Mouse (Mus musculus) midbrain, embryonic 16.5 days (tissue): Measurements from ENCODE around the gene Ggct. TPM values are rescaled to one million over a fixed set of nuclear protein-coding genes. Genes with fewer than 3 reads are reported as not detected.

Experiments
- ATAC-seq: fragments of 200-750 bp; cut with Nextera tagmentation; 2 replicates; pipeline ENCODE4 v1.8.0; 2017; ENCODE audit warnings: moderate TSS enrichment
- H3K27ac ChIP-seq: fragments of 300-500 bp; sonication (generic); 2 replicates; pipeline ENCODE4 v1.5.1; 2014; ENCODE audit warnings: mild to moderate bottlenecking, low read length, mixed read lengths
- H3K27me3 ChIP-seq: fragments of 300-500 bp; sonication (generic); 2 replicates; pipeline ENCODE4 v1.6.1; 2014; ENCODE audit warnings: low read depth, low read length, mixed read lengths; ENCODE audit not compliant: control insufficient read depth, insufficient read depth
- H3K36me3 ChIP-seq: fragments of 300-500 bp; sonication (generic); 2 replicates; pipeline ENCODE4 v1.6.1; 2014; ENCODE audit warnings: mild to moderate bottlenecking, low read length, moderate library complexity, mixed read lengths; ENCODE audit not compliant: control insufficient read depth, insufficient read depth
- H3K4me1 ChIP-seq: fragments of 300-500 bp; sonication (generic); 2 replicates; pipeline ENCODE4 v1.6.1; 2014; ENCODE audit warnings: mild to moderate bottlenecking, low read length, mixed read lengths; ENCODE audit not compliant: control insufficient read depth, insufficient read depth
- H3K4me2 ChIP-seq: fragments of 300-500 bp; sonication (generic); 2 replicates; pipeline ENCODE4 v1.6.1; 2014; ENCODE audit warnings: mild to moderate bottlenecking, low read length, mixed read lengths
- H3K4me3 ChIP-seq: fragments of 300-500 bp; sonication (generic); 2 replicates; pipeline ENCODE4 v1.5.1; 2014; ENCODE audit warnings: low read depth, mild to moderate bottlenecking, low read length, moderate library complexity, mixed read lengths
- H3K9ac ChIP-seq: fragments of 300-500 bp; sonication (generic); 2 replicates; pipeline ENCODE4 v1.6.1; 2014; ENCODE audit warnings: low read depth, low read length, mixed read lengths
- H3K9me3 ChIP-seq: fragments of 300-500 bp; sonication (generic); replicated peaks from 2 replicates; pipeline ENCODE4 v1.6.1; 2014; ENCODE audit warnings: mild to moderate bottlenecking, low read length, mixed read lengths; ENCODE audit not compliant: control insufficient read depth, poor library complexity, severe bottlenecking
- WGBS: fragments of 180-500 bp; shearing (Covaris S2); extraction: QIAGEN DNeasy Blood & Tissue Kit; methylation state at CpG from one replicate; pipeline ENCODE4 v1.1.7; 2014; 5-methylcytosine and 5-hydroxymethylcytosine counted together
- polyA plus RNA-seq: library from polyadenylated mRNA; unstranded; fragments of >200 nt; fragmentation: Nextera tagmentation; extraction: Ambion mirVana; gene quantifications from 2 replicates; pipeline ENCODE4 v1.2.1, GENCODE M21; 2015

Gene Ggct
- polyA plus RNA-seq, 1 experiment from 2014 or later, result 13.6 TPM

DNA sequence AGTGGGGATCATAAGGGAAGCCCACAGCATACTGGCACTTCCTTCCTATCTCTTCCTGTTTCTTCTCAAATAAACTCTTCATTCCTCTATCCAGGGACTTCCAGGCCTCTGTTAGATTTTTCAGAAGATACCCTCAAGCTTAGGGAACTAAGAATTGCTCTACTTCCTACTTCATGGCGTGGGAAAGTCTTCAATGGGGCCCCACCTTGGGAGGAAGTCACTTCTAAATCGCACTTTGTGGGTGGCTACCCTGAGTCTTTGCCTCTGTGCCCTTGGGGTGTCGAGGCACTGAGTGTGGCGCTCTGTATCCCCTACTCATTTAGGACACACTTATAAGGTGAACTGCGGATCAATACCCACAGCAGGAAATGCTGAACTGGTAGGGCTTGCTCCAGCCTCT is 44.1 kb downstream of the Ggct start:
- H3K9me3 ChIP-seq, result no peaks in the 10 kb centered on the region
- no peaks in the 10 kb centered on the region for H3K4me1 ChIP-seq
- H3K27ac ChIP-seq, result no peak overlapping the region
- H3K4me3 ChIP-seq, result no peak overlapping the region
- H3K27me3 ChIP-seq, result no peaks in the 10 kb centered on the region
- no peak overlapping the region for H3K9ac ChIP-seq
- 91% methylated on average over 5 of the region's 5 CpGs for WGBS
- ATAC-seq, result no peak
- H3K36me3 ChIP-seq, result no peaks in the 10 kb centered on the region
- no peak overlapping the region for H3K4me2 ChIP-seq

DNA sequence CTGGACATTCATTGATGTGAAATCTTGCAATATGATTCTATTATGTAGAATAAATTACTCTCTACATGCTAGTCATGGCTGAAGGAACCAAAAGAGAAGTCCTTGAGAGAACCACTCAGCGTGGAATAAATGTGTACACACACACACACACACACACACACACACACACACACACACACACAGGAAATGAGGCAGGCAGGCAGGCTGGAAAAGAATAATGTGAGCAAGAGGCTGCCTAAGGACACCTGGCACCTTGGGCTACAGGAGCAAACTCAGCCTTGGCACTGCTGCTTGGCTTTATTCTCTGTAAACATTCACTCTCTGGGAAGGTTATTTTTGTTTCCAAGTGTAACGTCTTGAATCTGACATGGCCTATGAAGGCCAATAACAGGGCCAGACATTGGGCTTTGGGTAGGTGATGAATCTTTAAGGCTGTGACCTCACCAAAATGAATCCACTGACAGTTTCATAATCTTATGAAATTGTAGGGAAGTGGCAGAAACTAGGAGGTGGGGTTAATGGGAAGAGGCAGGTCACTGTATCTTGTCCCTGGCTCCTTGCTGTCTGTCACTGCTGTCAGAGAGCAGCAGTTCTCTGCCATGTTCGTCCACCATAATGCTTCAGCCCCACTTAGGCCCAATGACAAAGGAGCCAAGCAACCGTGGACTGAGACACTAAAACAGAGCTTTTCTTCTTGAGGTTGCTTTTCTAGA is 46.4 kb downstream of the Ggct start:
- Histone ChIP-seq H3K27ac (no peak overlapping the region), H3K36me3 (no peaks in the 10 kb centered on the region), H3K4me1 (no peaks in the 10 kb centered on the region), H3K4me2 (no peak overlapping the region), H3K9me3 (no peaks in the 10 kb centered on the region), H3K27me3 (peaks cover 4% of the 10 kb centered on the region; the same call in 1 of the 2 replicates), H3K4me3 (no peak overlapping the region), H3K9ac (no peak overlapping the region)
- ATAC-seq, result no peak
- 78% methylated on average over 4 of the region's 4 CpGs for WGBS

DNA sequence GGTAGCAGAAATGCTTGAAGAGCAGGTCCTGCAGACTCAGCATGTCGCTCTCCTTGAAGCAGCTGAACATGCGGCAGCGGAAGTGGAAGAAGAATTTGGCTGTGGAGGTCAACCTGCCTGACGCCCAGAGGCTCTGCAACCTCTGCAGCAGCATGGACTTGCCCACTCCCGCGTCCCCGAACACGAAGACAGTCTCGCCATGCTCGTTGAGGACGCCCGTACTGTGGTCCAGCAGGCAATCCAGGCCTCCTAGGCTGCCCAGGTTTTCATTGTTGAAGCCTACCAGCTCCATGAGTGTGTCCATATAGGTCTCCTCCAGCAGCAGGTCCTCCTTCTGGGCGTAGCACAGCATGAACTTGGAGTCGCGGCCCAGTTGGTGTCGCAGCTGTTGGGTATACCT is 48.2 kb downstream of the Ggct start:
- Histone ChIP-seq H3K27me3 (peaks cover 4% of the 10 kb centered on the region; the same call in 1 of the 2 replicates), H3K4me2 (no peak overlapping the region), H3K4me1 (no peaks in the 10 kb centered on the region), H3K27ac (no peak overlapping the region), H3K9me3 (no peaks in the 10 kb centered on the region), H3K9ac (no peak overlapping the region), H3K4me3 (no peak overlapping the region), H3K36me3 (no peaks in the 10 kb centered on the region)
- 83% methylated on average over 16 of the region's 16 CpGs for WGBS
- no peak for ATAC-seq

DNA sequence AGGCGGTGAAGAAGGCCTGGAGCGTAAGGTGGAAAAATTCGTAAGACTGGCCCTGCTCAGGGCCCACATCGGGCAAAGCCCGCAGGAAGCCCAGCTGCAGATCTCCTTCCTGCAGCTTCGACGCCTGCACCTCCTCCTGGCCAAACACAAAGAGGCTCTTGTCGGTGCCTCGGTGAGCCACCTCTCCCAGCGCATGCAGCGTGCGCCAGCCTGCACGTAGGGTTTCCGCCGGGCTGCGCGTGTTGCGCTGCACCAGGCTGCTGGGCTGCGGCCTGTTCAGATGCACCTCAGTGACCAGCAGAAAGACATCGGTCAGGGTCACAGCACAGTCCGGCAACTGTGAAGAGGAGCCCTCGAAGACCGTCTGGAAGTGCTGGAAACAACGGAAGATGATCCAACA is 49.0 kb downstream of the Ggct start:
- ATAC-seq, result no peak
- WGBS, result 45% methylated on average over 24 of the region's 24 CpGs
- Histone ChIP-seq H3K4me3 (no peak overlapping the region), H3K4me1 (no peaks in the 10 kb centered on the region), H3K27me3 (peaks cover 4% of the 10 kb centered on the region; the same call in 1 of the 2 replicates), H3K36me3 (no peaks in the 10 kb centered on the region), H3K9ac (no peak overlapping the region), H3K27ac (no peak overlapping the region), H3K9me3 (no peaks in the 10 kb centered on the region), H3K4me2 (no peak overlapping the region)

DNA sequence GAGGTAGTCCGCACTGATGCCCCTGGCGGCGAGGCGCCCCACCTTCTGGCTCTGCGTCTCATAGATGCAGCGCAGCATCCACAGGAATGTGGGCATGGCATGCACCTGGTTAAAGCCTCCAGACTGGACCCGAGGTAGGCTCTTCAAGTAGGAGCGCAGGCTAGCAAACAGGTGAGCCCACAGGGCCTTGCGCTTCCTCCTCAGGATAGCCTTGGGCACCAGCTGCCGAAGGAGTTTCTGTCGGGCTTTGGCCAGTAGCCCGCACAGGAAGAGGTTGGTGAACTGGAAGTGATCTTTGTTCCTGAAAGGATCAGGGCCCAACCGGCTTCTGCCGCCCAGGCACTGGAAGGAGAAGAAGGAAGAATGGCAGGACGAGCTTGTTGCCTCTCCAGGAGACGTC is 49.5 kb downstream of the Ggct start:
- 72% methylated on average over 16 of the region's 16 CpGs for WGBS

GRCm38 (mm10) chr6:54941149-54941548 is 51.6 kb downstream of the Ggct start:
- H3K4me3 ChIP-seq, result no peak overlapping the region
- H3K27ac ChIP-seq, result no peak overlapping the region
- H3K9ac ChIP-seq, result no peak overlapping the region
- H3K27me3 ChIP-seq, result peaks cover 4% of the 10 kb centered on the region; the same call in 1 of the 2 replicates
- no peak overlapping the region for H3K4me2 ChIP-seq
- WGBS, result 97% methylated on average over 6 of the region's 6 CpGs
- ATAC-seq, result no peak
- H3K4me1 ChIP-seq, result no peaks in the 10 kb centered on the region
- no peaks in the 10 kb centered on the region for H3K9me3 ChIP-seq
- H3K36me3 ChIP-seq, result no peaks in the 10 kb centered on the region

More for the DNA sequence above, 49.5 kb downstream of the Ggct start:
- no peak overlapping the region for H3K4me3 ChIP-seq
- H3K4me2 ChIP-seq, result no peak overlapping the region
- no peaks in the 10 kb centered on the region for H3K9me3 ChIP-seq
- no peak for ATAC-seq
- H3K36me3 ChIP-seq, result no peaks in the 10 kb centered on the region
- H3K4me1 ChIP-seq, result no peaks in the 10 kb centered on the region
- H3K9ac ChIP-seq, result no peak overlapping the region
- peaks cover 4% of the 10 kb centered on the region; the same call in 1 of the 2 replicates for H3K27me3 ChIP-seq
- no peak overlapping the region for H3K27ac ChIP-seq

DNA sequence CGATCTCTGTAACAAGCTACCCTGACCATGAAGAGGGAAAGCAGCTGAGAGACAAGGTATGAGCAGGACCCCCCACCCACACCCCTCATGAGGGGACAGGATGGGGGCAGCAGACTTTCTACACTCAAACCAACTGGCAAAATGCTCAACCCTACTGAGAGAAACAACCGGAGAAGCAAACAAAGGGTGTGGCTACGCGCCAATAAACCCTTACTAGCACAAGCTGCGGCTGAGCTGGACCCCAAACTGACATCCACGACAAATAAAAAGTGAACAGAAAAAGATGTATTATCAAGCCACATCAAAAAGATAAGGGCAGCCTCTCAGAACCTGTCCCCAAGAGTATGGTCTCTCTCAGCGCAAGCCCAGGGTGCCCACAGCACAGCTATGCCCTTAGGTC is 52.6 kb downstream of the Ggct start:
- Histone ChIP-seq H3K27me3 (peaks cover 4% of the 10 kb centered on the region; the same call in 1 of the 2 replicates), H3K36me3 (no peaks in the 10 kb centered on the region), H3K4me2 (no peak overlapping the region), H3K9me3 (no peaks in the 10 kb centered on the region), H3K9ac (no peak overlapping the region), H3K4me3 (no peak overlapping the region), H3K27ac (no peak overlapping the region), H3K4me1 (no peaks in the 10 kb centered on the region)
- ATAC-seq, result no peak
- 75% methylated on average over 7 of the region's 7 CpGs for WGBS

- ATAC-seq, result no peak
- Histone ChIP-seq H3K9me3 (no peaks in the 10 kb centered on the region), H3K36me3 (no peaks in the 10 kb centered on the region), H3K4me3 (no peak overlapping the region), H3K27me3 (peaks cover 4% of the 10 kb centered on the region; the same call in 1 of the 2 replicates), H3K4me2 (no peak overlapping the region), H3K4me1 (no peaks in the 10 kb centered on the region), H3K9ac (no peak overlapping the region), H3K27ac (no peak overlapping the region)
- 78% methylated on average over 4 of the region's 4 CpGs for WGBS
Measured at GRCm38 (mm10) chr6:54939631-54940030, 53.1 kb downstream of the Ggct start.

DNA sequence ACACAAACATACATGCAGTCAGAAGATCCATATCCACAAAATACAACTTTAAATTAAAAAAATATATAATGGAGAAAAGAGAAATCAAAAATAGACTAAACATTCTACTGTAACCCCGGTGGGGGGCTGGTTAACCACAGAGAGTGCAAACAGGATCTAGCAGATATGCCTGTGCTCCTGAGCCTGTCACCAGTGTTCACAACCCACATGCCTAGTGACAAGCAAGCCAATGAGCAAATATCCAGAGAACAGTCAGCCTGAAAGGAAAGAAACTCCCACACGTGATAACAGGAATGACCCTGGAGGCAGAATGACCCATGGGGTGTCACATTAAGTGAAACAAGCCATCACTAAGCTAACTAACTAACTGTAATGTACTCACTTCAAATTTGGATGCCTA is 56.3 kb downstream of the Ggct start:
- Histone ChIP-seq H3K27me3 (no peaks in the 10 kb centered on the region), H3K27ac (no peak overlapping the region), H3K4me1 (no peaks in the 10 kb centered on the region), H3K4me2 (no peak overlapping the region), H3K9ac (no peak overlapping the region), H3K4me3 (no peak overlapping the region), H3K9me3 (no peaks in the 10 kb centered on the region), H3K36me3 (no peaks in the 10 kb centered on the region)
- ATAC-seq, result no peak
- 76% methylated on average over 2 of the region's 2 CpGs for WGBS
